Mouse (Mus musculus): Measurements from ENCODE around the gene Igsf23.
A peak's percentile ranks its signal among the peaks of the same experiment; 100 is the strongest.
"Not testable (repeated sequence)": the region's sequence is repeated elsewhere in the genome, so short reads cannot be mapped to it uniquely, and the experiment has no call there.

Igsf23 gene

DNA sequence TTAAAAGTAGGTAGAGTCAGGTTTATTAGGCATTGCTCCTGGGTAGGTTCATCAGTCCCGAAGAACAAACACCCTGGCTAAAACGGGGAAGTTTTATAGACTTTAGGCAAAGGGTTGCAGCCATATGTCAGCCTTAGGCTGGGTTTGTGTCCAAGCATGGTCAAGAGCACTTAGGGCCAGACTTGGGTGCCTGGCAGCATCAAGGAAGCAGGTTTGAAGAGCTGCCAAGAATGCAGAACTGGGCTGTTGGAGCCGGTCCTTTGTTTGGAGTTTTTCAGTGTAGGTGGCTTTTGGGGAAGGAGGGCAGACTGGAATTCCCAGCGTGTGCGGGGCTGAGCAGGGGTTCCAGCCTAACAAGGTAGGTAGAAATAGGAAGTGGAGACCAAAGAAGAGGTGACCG, 14.6 kb downstream of the Igsf23 start:
- DNase-seq (ENCODE audit: low spot score in 2 of 2) = no peak

DNA sequence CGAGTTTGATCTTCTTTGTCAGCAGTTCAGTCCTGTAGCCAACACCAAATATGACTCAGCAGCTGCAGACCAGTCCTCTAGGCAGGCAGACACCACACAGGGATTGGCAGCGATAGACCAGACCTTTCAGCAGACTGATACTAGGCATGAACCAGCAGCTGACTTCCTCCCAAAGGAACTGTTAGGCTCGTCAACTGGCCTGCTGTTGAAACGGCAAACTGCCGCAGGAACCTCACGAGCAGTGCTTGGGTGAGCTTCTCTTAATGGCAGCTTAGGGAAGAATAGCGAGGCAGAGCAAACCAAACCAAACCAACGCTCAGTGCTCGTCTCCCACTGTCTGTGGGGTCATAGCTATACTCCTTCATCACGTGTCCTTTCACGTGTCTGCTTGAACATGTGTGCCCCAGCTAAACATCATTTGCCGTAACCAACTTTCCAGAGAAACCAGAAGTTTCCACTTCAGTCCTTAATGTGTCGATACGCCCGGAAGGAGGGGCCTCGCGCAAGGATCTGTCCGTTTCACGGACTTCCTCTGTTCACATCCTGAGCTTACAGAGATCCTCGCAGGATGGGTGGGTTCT, 15.3 kb downstream of the Igsf23 start:
- DNase-seq (ENCODE audit: low spot score in 2 of 2) = no peak

DNA sequence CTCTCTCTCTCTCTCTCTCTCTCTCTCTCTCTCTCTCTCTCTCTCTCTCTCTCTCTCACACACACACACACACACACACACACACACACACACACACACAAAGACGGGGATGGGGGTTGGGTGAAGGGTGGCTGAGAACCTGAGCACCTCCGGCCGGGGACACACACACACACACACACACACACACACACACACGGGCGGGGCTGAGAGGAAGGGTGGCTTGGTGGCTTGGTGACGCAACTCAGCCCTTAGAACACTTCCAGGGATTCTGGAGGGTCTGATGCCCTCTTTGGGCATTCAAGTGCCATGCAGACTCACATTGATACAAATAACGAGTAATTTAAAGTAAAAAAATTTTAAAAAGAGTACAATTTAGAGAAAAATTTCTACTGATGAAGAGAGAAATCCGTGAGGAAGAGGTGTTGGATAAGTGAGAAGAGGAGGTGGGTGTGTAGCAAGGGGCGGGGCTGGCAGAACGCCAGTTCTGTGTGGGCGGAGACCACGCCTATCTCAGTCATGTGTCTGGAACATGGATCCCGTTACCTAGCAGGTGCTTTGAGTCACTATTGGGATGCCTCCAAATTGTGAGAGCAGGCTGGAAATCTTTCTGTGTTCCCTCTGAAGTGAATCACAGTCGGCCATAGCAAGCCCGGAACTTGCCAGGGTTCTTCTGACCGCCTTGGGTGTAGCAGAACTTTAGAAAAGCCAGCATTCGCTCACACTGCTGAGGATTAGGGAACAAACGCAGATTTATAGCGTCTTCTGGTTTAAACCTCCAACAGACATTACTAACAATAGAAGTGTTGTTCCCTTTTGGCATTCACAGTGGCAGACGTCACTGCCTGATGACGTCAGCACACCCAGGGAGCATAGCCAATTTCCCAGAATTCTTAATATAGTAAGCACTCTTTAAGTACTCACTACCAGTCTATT, 17.4 kb downstream of the Igsf23 start:
- peak in 1 of 2 experiments; percentile 65 for DNase-seq (ENCODE audit: low spot score in 2 of 2)

DNA sequence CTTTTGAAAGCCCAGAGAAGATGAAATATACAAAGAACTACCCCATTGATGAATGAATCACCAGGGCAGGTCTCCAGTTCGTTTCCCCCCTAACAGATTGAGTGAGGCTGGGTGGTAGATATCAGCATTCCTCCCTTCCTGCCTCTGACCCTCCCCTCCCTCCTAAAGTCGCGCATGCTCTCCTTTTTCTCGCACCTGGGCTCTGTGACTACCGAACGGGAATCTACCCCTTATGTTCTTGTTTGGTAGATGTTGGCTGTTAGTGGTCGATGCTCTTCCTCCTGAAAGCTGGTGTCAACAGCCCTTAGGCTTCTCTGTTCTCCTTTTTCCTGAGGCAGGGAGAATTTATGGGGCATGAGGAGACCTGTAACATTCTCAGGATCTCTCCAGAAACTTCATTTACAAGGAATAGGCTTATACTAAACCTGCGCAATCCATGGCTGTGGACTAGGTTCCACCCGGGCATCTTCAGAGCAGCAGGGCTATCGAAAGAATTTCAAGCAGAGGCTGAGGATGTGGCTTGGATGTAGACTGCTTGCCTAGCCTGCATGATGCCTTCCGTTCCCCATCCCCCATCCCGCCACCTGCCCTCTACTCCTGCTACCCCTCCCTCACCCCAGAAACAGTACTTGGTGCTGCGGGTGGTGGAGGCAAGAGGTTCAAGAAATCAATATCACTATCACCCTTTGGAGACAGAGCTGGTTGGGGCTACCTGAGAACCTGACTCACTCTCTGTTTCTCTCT, 18.3 kb downstream of the Igsf23 start:
- DNase-seq (ENCODE audit: low spot score in 2 of 2) = no peak

- not testable (repeated sequence) for DNase-seq (ENCODE audit: low spot score in 2 of 2)
Measured at GRCm38 (mm10) chr7:19930481-19930880, 20.1 kb downstream of the Igsf23 start.

- no peak for DNase-seq (ENCODE audit: low spot score in 2 of 2)
Measured at GRCm38 (mm10) chr7:19928486-19928885, 22.1 kb downstream of the Igsf23 start.

DNA sequence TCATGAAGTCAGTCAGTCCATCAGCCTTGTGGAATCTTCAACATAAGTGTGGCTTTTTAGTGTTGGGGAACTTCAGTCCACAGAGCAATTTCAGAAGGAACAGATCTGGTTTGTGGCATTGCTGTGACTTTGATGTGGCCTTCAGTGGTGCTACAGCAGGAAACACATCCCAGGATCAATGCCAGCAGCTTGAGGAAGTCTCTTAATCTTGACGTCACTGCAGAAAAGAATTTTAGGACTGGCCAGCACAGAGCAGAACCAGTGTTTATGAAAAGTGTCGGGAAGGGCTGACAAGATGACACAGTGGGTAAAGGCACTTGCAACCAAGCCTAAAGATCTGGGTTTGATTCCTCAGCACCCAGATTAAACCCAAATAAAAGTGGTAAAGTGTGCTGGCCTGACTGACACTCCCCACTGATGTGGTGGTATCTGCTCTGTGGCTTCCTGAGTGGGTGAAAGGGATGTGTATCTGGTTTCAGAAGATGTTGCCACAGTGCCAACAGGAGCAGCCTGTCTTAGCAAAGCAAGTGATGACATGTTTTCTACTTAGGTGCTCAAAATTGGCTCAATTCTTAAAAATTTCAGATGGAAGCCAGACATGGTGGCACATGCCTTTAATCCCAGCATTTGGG, 23.6 kb downstream of the Igsf23 start:
- no peak for DNase-seq (ENCODE audit: low spot score in 2 of 2)

GRCm38 (mm10) chr7:19925376-19925775, 25.2 kb downstream of the Igsf23 start:
- no peak for DNase-seq (ENCODE audit: low spot score in 2 of 2)

GRCm38 (mm10) chr7:19923797-19924196, 26.8 kb downstream of the Igsf23 start:
- DNase-seq (ENCODE audit: low spot score in 2 of 2) = no peak

- no peak for DNase-seq (ENCODE audit: low spot score in 2 of 2)
Measured at GRCm38 (mm10) chr7:19923354-19923753, 27.2 kb downstream of the Igsf23 start.

GRCm38 (mm10) chr7:19920506-19921261, 29.9 kb downstream of the Igsf23 start, which contains the start of gene Pvr:
Gene Pvr, minus strand, starts transcription at chr7:19921160.
- DNase-seq (ENCODE audit: low spot score in 2 of 2) = peak; percentile 72 to 76

- no peak for DNase-seq (ENCODE audit: low spot score in 2 of 2)
Measured at GRCm38 (mm10) chr7:19920166-19920505, 30.4 kb downstream of the Igsf23 start.

- no peak for DNase-seq (ENCODE audit: low spot score in 2 of 2)
Measured at GRCm38 (mm10) chr7:19914558-19914957, 36.0 kb downstream of the Igsf23 start.

DNA sequence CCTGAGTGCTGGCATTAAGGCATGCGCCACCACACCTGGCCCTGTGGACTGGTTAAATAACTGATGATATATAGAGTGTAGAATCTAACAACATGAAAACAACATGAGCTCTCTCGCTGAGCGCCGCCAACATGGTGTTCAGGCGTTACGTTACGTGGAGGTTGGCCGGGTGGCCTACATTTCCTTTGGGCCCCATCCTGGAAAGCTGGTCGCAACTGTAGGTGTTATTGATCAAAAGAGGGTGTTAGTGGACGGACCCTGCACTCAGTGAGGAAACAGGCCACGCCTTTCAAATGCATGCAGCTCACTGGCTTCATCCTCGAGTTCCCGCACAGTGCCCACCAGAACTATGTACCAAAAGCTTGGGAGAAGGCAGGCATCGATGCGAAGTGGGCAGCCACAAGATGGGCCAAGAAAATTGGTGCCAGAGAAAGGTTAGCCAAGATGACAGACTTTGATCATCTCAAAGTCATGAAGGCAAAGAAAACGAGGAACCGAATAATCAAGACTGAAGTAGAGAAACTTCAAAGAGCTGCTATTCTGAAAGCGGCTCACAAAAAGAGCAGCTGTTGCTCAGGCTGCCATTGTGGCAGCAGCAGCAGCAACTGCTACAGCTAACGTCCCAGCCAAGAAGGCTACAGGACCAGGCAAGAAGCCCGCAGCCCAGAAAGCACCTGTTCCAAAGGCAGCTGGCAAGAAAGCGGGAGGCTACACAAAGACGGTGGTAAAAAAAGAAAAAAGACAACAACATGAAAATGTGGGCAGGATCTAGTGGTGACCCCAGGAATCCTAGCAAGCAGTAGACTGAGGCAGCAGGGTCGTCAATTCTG, 38.6 kb downstream of the Igsf23 start:
- DNase-seq (ENCODE audit: low spot score in 2 of 2) = no peak

- no peak for DNase-seq (ENCODE audit: low spot score in 2 of 2)
Measured at GRCm38 (mm10) chr7:19911292-19911658, 39.3 kb downstream of the Igsf23 start.

- peak; percentile 61 to 79 for DNase-seq (ENCODE audit: low spot score in 2 of 2)
Measured at GRCm38 (mm10) chr7:19910421-19911291, 39.9 kb downstream of the Igsf23 start.

GRCm38 (mm10) chr7:19889881-19890280, 60.7 kb downstream of the Igsf23 start:
- peak in 1 of 2 experiments; percentile 61 for DNase-seq (ENCODE audit: low spot score in 2 of 2)

- DNase-seq (ENCODE audit: low spot score in 2 of 2) = no peak
Measured at GRCm38 (mm10) chr7:19887849-19888248, 62.7 kb downstream of the Igsf23 start, which contains the start of gene Ceacam19. Gene Ceacam19, minus strand, starts transcription at chr7:19887965.
